Mouse (Mus musculus): Measurements from ENCODE around the gene Tead1. TPM values are rescaled to one million over a fixed set of nuclear protein-coding genes. Genes with fewer than 3 reads are reported as not detected.
"Not testable (repeated sequence)": the region's sequence is repeated elsewhere in the genome, so short reads cannot be mapped to it uniquely, and the experiment has no call there.

Gene Tead1
- polyA plus RNA-seq, 1 experiment from 2014 or later: 15.9 TPM

DNA sequence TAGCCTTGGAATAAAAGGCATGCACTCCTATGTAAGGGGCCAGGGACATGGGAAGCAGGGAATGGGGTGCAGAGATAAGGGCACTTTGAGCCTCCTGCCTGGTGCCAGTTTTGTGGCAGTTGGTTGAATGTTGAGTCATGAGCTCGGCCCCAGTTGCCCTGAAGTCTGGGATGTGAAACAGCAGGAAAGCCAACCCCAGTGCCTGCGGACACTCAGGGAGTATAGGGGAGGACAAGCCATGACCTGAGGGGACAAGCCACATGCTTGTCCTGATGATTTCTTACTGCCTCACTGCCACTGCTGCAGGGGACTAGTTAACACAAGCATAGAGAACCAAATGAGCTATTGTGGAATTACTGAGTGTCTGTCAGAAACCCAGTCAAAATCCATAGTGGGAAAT is 228.3 kb downstream of the Tead1 start:
- Histone ChIP-seq H3K9ac (replicated peaks) (no peak overlapping the region), H3K9me3 (replicated peaks) (no peaks in the 10 kb centered on the region), H3K27me3 (replicated peaks) (no peaks in the 10 kb centered on the region), H3K4me3 (replicated peaks) (no peak overlapping the region), H3K4me1 (no peaks in the 10 kb centered on the region), H3K36me3 (no peaks in the 10 kb centered on the region), H3K27ac (replicated peaks) (no peak overlapping the region), H3K4me2 (no peak overlapping the region)
- WGBS: 46% methylated on average over 2 of the region's 2 CpGs
- ATAC-seq (ENCODE audit: low FRiP score): no peak

DNA sequence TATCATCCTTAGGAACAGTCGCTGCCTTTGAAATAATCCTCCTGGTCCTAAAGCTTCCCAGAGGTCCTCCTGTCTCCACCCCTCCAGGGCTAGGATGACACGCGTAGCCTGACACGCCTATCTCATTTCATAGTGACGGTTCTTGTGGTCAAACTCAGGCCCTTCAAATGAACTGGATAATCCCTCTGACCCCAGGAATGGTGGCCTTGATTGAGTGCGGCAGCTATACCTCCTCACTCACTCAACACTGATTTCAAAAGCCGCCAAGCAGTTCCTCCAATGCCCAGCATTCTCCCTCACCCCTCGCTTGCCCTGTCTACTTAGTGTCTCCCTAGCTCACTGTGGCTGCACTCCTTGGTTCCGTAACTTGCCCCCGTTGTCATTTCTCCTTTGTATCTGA is 230.0 kb downstream of the Tead1 start:
- H3K9ac ChIP-seq (replicated peaks): no peak overlapping the region
- no peaks in the 10 kb centered on the region for H3K27me3 ChIP-seq (replicated peaks)
- no peaks in the 10 kb centered on the region for H3K4me1 ChIP-seq
- no peaks in the 10 kb centered on the region for H3K9me3 ChIP-seq (replicated peaks)
- no peak overlapping the region for H3K27ac ChIP-seq (replicated peaks)
- H3K36me3 ChIP-seq: no peaks in the 10 kb centered on the region
- no peak overlapping the region for H3K4me3 ChIP-seq (replicated peaks)
- WGBS: 90% methylated on average over 10 of the region's 10 CpGs
- ATAC-seq (ENCODE audit: low FRiP score): no peak
- no peak overlapping the region for H3K4me2 ChIP-seq

DNA sequence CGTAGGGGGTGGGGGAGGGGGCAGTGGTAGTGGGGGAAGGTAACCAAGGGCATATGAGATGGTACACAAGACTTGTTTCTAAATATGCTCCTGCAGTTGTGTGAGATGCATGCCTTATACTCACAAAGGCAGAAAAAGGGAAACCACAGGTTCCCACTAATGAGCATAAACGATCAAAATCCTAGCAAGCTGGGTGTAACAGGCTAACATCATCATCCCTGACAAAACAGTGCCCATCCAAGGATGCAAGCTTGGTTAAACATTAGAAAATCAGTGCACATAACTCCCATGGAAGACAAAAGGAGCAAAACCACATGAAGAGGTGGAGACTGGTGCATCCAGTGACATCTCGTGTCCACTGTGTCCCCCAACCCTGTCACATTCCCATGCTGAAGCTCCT is 233.9 kb downstream of the Tead1 start:
- H3K4me3 ChIP-seq (replicated peaks): no peak overlapping the region
- H3K9me3 ChIP-seq (replicated peaks): no peaks in the 10 kb centered on the region
- 92% methylated on average over 3 of the region's 3 CpGs for WGBS
- ATAC-seq (ENCODE audit: low FRiP score): no peak
- no peak overlapping the region for H3K9ac ChIP-seq (replicated peaks)
- no peak overlapping the region for H3K27ac ChIP-seq (replicated peaks)
- H3K36me3 ChIP-seq: no peaks in the 10 kb centered on the region
- no peaks in the 10 kb centered on the region for H3K4me1 ChIP-seq
- 0 out of 2 replicates have a peak, but pooled peaks cover 2% of the 10 kb centered on the region for H3K27me3 ChIP-seq (replicated peaks)
- H3K4me2 ChIP-seq: no peak overlapping the region

DNA sequence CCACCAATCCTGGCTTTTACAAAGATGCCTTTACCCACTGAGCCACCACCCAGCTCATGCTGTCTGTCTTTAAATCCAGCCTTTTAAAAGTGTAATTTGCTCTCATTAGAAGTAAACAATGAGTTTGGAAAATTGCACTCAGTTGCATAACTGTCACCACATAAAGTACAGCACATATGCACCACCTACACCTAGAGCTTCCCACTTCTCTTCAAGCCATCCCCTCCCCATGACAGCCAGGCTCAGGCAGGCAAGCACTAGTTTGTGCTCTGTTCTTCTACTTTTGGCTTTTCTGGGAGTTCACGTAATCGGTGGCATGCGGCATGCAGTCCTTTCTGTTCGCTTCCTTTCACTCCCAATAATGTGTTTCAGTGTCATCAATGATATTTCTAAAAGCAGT is 236.5 kb downstream of the Tead1 start:
- H3K4me2 ChIP-seq: no peak overlapping the region
- ATAC-seq (ENCODE audit: low FRiP score): no peak
- no peak overlapping the region for H3K27ac ChIP-seq (replicated peaks)
- H3K9me3 ChIP-seq (replicated peaks): no peaks in the 10 kb centered on the region
- H3K36me3 ChIP-seq: no peaks in the 10 kb centered on the region
- no peak overlapping the region for H3K4me3 ChIP-seq (replicated peaks)
- H3K9ac ChIP-seq (replicated peaks): no peak overlapping the region
- 77% methylated on average over 4 of the region's 4 CpGs for WGBS
- H3K27me3 ChIP-seq (replicated peaks): 0 out of 2 replicates have a peak, but pooled peaks cover 2% of the 10 kb centered on the region
- peaks cover 8% of the 10 kb centered on the region; the same call in 1 of the 2 replicates for H3K4me1 ChIP-seq

DNA sequence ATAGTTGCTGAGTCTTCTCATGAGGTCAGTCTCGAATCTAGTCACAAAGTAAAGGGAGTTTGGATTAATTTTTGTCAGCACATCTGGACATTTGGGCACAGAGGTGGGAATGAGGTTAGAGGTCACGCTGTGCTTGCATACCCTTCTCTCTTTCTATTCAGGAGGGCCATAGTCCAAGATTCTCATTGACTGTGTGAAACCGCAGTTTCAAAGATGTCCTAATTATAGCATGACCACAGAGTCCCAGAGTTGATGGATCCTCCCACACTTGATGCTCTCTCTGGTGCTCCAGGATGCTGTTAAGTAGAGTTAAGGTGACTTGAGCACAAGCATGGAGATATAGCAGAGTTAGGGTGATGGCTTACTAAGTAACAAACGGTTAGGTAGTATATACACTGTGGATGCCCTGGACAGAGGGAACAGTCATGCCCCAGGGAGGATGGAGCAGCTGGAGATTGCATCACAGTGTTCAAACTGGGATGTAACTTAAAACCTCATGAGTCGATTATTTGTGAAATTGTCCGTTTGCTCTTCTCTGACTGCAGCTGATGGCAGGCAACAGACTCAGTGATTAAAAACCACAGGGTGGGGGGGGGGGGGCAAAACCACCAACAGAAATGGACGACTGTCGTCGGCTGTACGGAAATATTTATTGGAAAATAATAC is 238.6 kb downstream of the Tead1 start:
- Histone ChIP-seq H3K36me3 (no peaks in the 10 kb centered on the region), H3K9ac (replicated peaks) (no peak overlapping the region), H3K27me3 (replicated peaks) (0 out of 2 replicates have a peak, but pooled peaks cover 2% of the 10 kb centered on the region), H3K9me3 (replicated peaks) (no peaks in the 10 kb centered on the region), H3K27ac (replicated peaks) (no peak overlapping the region), H3K4me2 (no peak overlapping the region), H3K4me1 (peaks cover 8% of the 10 kb centered on the region; the same call in 1 of the 2 replicates), H3K4me3 (replicated peaks) (no peak overlapping the region)
- WGBS: 55% methylated on average over 10 of the region's 10 CpGs
- ATAC-seq (ENCODE audit: low FRiP score): no peak

DNA sequence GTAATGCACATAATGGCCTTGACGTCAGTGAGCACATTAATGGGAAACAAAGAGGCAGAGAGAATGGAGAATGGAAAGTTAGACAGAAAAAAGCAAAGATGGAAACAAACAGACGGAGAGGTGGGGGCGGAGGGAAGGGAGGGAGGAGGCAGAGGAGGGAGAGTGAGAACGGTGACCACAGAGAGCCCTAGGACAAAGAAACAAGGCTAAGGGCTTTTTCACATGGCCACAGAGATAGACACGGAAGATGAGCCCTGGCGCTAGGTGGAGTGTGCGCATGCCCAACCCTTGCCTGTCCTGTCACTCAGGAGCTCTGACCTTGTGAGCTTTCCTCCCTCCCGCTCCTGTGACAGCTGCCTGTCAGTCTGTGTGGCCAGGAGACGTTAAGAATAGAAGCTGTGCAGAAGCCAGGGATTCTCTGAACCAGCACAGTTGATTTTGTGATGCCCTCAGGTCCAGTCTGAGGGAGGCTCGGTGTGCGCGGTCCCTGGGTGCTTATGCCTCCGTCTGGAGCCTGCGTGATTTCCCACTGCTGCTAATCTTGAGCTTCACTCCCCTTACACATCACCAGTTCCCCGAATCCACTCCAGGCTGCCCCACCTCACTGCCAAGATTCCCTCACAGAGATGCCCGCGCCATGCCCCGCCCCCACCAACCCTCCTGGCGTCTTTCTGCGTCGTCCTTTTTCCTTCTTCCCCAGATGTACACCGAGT is 239.3 kb downstream of the Tead1 start:
- WGBS: 59% methylated on average over 22 of the region's 22 CpGs
- Histone ChIP-seq H3K4me3 (replicated peaks) (no peak overlapping the region), H3K27ac (replicated peaks) (no peak overlapping the region), H3K4me1 (peaks cover 8% of the 10 kb centered on the region; the same call in 1 of the 2 replicates), H3K9ac (replicated peaks) (no peak overlapping the region), H3K4me2 (peak overlapping the region; percentile 23; the same call in 1 of the 2 replicates), H3K27me3 (replicated peaks) (0 out of 2 replicates have a peak, but pooled peaks cover 2% of the 10 kb centered on the region), H3K9me3 (replicated peaks) (no peaks in the 10 kb centered on the region), H3K36me3 (no peaks in the 10 kb centered on the region)
- ATAC-seq (ENCODE audit: low FRiP score): no peak

- no peak for ATAC-seq (ENCODE audit: low FRiP score)
- Histone ChIP-seq H3K9ac (replicated peaks) (no peak overlapping the region), H3K36me3 (no peaks in the 10 kb centered on the region), H3K4me3 (replicated peaks) (no peak overlapping the region), H3K4me2 (no peak overlapping the region), H3K27ac (replicated peaks) (no peak overlapping the region), H3K27me3 (replicated peaks) (0 out of 2 replicates have a peak, but pooled peaks cover 2% of the 10 kb centered on the region), H3K4me1 (peaks cover 8% of the 10 kb centered on the region; the same call in 1 of the 2 replicates), H3K9me3 (replicated peaks) (no peaks in the 10 kb centered on the region)
- 2% methylated on average over 4 of the region's 4 CpGs for WGBS
Measured at GRCm38 (mm10) chr7:112919845-112920244, 240.7 kb downstream of the Tead1 start.

DNA sequence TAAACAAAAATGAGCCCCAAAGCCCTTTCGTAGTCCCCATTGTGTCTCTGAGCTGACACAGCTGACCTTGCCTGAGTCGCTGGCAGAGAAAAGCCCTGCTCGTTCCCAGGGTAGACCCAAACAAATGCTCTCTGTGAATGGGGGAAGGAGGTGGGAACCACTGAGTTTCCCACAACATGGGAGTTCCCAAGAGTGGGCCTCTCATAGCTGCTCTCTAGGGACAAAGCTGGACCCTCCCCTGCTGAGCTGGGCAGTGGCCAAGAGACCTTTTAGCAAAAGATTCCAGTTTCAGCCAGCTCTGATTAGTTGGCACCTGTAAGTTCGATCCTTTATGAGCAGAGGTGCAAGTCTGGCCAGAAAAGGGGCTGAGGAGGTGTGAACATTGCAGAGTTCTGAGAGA is 243.7 kb downstream of the Tead1 start:
- Histone ChIP-seq H3K27ac (replicated peaks) (no peak overlapping the region), H3K9me3 (replicated peaks) (no peaks in the 10 kb centered on the region), H3K4me3 (replicated peaks) (no peak overlapping the region), H3K4me2 (no peak overlapping the region), H3K36me3 (no peaks in the 10 kb centered on the region), H3K27me3 (replicated peaks) (no peaks in the 10 kb centered on the region), H3K4me1 (peaks cover 8% of the 10 kb centered on the region; the same call in 1 of the 2 replicates), H3K9ac (replicated peaks) (no peak overlapping the region)
- WGBS: 49% methylated on average over 4 of the region's 4 CpGs
- no peak for ATAC-seq (ENCODE audit: low FRiP score)

GRCm38 (mm10) chr7:112923712-112924111 is 244.6 kb downstream of the Tead1 start:
- no peak overlapping the region for H3K9ac ChIP-seq (replicated peaks)
- no peak overlapping the region for H3K4me2 ChIP-seq
- ATAC-seq (ENCODE audit: low FRiP score): no peak
- peaks cover 3% of the 10 kb centered on the region; the same call in 1 of the 2 replicates for H3K4me1 ChIP-seq
- H3K36me3 ChIP-seq: no peaks in the 10 kb centered on the region
- no peaks in the 10 kb centered on the region for H3K9me3 ChIP-seq (replicated peaks)
- 91% methylated on average over 3 of the region's 3 CpGs for WGBS
- no peak overlapping the region for H3K4me3 ChIP-seq (replicated peaks)
- H3K27ac ChIP-seq (replicated peaks): no peak overlapping the region
- H3K27me3 ChIP-seq (replicated peaks): no peaks in the 10 kb centered on the region

DNA sequence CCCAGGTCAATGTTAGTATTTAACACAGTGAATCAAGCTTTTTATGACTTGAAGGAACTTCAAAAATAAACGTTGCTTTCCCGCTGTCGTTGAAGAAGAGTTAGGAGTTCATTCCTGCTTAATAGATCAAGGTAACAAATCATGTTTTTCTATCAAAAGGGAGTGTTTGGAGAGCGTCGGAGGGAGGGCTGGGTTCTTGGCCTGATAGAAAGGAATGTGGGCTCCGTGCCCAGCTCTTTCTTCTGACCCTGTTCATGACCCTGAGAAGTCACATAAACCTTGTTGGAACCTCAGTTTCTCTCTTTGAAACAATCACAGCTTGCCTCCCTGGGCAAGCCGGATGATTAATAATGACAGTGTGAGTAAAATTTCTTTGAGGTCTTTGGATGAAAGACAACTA is 251.6 kb downstream of the Tead1 start:
- Histone ChIP-seq H3K4me3 (replicated peaks) (no peak overlapping the region), H3K9ac (replicated peaks) (no peak overlapping the region), H3K36me3 (no peaks in the 10 kb centered on the region), H3K9me3 (replicated peaks) (no peaks in the 10 kb centered on the region), H3K4me1 (0 out of 2 replicates have a peak, but pooled peaks cover 4% of the 10 kb centered on the region), H3K4me2 (no peak overlapping the region), H3K27ac (replicated peaks) (no peak overlapping the region), H3K27me3 (replicated peaks) (no peaks in the 10 kb centered on the region)
- no peak for ATAC-seq (ENCODE audit: low FRiP score)
- 32% methylated on average over 7 of the region's 7 CpGs for WGBS

GRCm38 (mm10) chr7:112935876-112936275 is 256.8 kb downstream of the Tead1 start:
- H3K27ac ChIP-seq (replicated peaks); H3K9ac ChIP-seq (replicated peaks); ATAC-seq (ENCODE audit: low FRiP score); H3K4me3 ChIP-seq (replicated peaks); H3K9me3 ChIP-seq (replicated peaks); H3K4me1 ChIP-seq; H3K36me3 ChIP-seq; H3K27me3 ChIP-seq (replicated peaks); H3K4me2 ChIP-seq: not testable (repeated sequence)
- WGBS: 87% methylated on average over 5 of the region's 5 CpGs

DNA sequence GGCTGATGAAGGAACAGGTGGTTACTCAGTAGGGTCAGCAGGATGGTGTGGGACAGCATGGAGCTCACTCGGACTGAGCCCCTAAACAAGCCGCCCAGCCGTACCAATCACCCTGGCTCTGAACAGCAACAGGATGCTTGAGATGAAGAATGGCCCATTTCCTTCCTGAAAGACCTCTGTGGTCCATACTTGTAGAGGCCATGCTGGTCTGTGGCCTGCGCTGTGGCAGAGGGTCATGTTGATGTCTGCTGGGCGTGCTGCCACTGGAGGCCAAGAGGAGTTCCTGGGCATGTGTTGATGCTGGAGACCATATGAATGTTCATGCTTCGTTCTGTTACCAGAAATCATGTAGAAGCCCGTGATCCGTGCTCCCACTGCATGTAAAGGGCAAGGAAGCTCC is 258.0 kb downstream of the Tead1 start:
- Histone ChIP-seq H3K9ac (replicated peaks) (no peak overlapping the region), H3K4me2 (no peak overlapping the region), H3K9me3 (replicated peaks) (no peaks in the 10 kb centered on the region), H3K27ac (replicated peaks) (no peak overlapping the region), H3K4me3 (replicated peaks) (no peak overlapping the region), H3K4me1 (no peaks in the 10 kb centered on the region), H3K27me3 (replicated peaks) (no peaks in the 10 kb centered on the region), H3K36me3 (no peaks in the 10 kb centered on the region)
- WGBS: 94% methylated on average over 8 of the region's 8 CpGs
- ATAC-seq (ENCODE audit: low FRiP score): no peak

Data from neural tube, embryonic 15.5 days (tissue).